Mouse (Mus musculus): ENCODE results near the gene Slc4a10. TPM values are rescaled to one million over a fixed set of nuclear protein-coding genes. Genes with fewer than 3 reads are reported as not detected.

Slc4a10 gene
- polyA plus RNA-seq, 1 experiment from 2014 or later = 0.06 TPM

DNA sequence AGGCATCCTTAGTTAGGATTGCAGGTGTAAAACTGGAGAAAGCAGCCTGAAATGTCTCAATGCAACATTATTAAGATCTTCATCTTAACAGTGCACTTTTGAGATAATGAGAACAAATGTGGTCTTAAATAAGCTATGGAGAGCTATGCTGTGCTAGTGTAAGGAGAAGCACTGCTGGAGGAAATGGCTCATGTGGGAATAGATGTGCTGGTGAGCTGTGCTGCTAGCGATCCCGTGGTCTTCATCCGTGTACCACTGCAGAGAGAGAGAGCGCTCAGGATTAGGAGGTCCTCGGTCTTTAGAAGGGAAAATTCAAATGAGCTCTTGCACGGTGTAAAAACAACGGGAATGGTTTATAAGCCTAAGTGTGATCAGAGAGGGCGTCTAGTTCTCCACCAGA, 286.2 kb downstream of the Slc4a10 start:
- H3K4me2 ChIP-seq = no peak overlapping the region
- 77% methylated on average over 8 of the region's 8 CpGs for WGBS
- H3K27ac ChIP-seq = no peak overlapping the region
- no peaks in the 10 kb centered on the region for H3K27me3 ChIP-seq
- no peak overlapping the region for H3K4me3 ChIP-seq
- H3K9ac ChIP-seq = no peak overlapping the region
- H3K4me1 ChIP-seq = peaks cover 3% of the 10 kb centered on the region; the same call in 1 of the 2 replicates
- H3K9me3 ChIP-seq = no peaks in the 10 kb centered on the region
- H3K36me3 ChIP-seq = no peaks in the 10 kb centered on the region
- no peak for ATAC-seq (ENCODE audit: insufficient number of reproducible peaks, insufficient read depth, low FRiP score, low TSS enrichment, low read depth)

DNA sequence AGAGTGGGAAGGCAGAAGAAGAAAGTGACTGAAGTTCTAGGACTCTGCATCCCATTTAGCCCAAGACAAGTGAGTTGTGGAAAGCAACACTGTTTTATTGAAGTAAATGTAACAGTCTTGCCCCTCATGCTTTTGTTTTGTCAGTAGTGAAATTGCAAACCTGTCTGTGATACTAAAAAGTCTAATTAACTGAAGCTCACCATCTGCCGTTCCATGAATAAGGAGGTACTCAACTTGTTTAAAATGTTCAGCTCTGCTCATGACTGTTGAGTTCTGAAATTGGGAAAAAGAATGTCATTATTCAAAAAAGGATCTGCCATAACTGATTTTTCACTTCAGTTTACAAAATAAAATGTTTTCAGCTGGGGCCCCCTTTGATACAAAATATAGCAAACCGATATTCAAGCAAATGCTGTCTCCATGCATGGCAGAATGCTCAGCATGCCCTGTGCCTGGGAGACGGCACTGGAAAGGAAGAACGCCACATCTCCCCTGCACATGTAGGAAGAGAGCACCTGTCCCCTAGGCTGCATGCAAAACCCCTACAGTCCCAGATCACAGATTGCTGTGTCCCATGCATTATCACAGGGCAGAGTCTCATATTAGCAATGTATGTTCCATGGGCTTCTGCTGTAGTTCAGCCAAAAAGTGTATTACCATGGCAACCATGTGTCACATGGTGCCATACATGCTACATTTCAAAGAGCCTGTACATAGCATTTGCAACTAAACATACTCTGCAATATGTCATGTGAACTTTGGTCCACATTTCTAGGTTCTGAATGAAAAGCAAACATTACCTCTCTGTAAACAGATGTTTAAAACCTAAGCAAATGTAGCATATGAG, 288.4 kb downstream of the Slc4a10 start:
- Histone ChIP-seq H3K9me3 (no peaks in the 10 kb centered on the region), H3K36me3 (no peaks in the 10 kb centered on the region), H3K9ac (no peak overlapping the region), H3K27ac (no peak overlapping the region), H3K27me3 (no peaks in the 10 kb centered on the region), H3K4me1 (peaks cover 3% of the 10 kb centered on the region; the same call in 1 of the 2 replicates), H3K4me2 (no peak overlapping the region), H3K4me3 (no peak overlapping the region)
- no peak for ATAC-seq (ENCODE audit: insufficient number of reproducible peaks, insufficient read depth, low FRiP score, low TSS enrichment, low read depth)
- WGBS = 61% methylated on average over 4 of the region's 4 CpGs

DNA sequence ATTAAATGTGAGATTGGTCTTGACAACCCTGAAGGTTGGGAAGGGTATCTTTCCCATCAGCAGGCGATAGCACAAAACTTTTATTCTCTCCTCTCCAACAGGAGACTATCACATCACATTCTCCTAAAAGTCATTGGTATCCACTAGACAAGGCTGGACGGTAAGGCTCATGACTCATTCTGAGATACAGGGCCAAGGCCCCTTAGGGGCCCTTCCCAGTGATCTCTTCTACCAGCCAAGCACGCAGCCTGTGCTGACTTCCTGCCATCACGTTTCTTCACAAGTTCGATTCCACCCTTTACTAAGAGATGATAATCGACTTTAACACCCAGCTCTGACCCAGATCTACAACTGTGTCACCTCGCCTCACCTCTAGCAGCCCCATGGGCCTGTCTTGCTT, 290.8 kb downstream of the Slc4a10 start:
- peaks cover 3% of the 10 kb centered on the region; the same call in 1 of the 2 replicates for H3K4me1 ChIP-seq
- H3K36me3 ChIP-seq = no peaks in the 10 kb centered on the region
- H3K4me3 ChIP-seq = no peak overlapping the region
- no peak for ATAC-seq (ENCODE audit: insufficient number of reproducible peaks, insufficient read depth, low FRiP score, low TSS enrichment, low read depth)
- H3K27me3 ChIP-seq = 0 out of 2 replicates have a peak, but pooled peaks cover 6% of the 10 kb centered on the region
- no peak overlapping the region for H3K9ac ChIP-seq
- 85% methylated on average over 7 of the region's 7 CpGs for WGBS
- H3K4me2 ChIP-seq = no peak overlapping the region
- no peak overlapping the region for H3K27ac ChIP-seq
- no peaks in the 10 kb centered on the region for H3K9me3 ChIP-seq

DNA sequence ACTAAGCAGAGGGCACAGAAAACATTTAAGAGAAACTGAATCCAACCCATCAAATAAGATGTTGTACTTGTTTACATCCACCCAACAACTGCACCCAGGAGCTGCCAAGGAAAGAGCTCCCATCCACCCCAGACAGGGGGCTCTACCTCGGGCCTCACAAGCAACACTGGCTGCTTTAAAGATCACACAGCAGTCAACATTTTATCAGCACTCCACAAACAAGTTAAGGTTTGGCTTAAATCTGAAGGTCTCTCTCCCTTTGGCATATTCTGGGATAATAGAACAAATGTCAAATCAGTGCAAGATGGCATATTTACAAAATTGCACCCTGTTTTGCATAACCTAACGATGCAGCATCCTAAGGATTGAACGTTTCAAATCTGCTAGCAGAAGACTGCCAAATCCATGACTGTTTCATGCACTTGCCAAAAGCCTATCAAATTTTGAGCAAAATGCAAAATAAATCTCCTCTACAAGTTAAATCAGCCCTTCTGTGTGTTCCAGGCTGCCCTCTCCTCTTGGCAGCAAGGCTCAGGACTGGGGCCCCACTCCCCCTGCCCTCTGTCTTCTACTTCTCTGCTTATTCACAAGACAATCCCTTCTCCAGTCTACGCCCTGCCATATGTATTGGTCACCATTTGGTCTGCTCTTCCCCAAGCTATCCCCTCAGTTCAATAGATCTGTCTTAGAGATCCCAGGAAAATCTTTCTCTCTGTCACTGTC, 293.1 kb downstream of the Slc4a10 start:
- Histone ChIP-seq H3K4me1 (peaks cover 3% of the 10 kb centered on the region; the same call in 1 of the 2 replicates), H3K27ac (no peak overlapping the region), H3K9me3 (no peaks in the 10 kb centered on the region), H3K27me3 (0 out of 2 replicates have a peak, but pooled peaks cover 8% of the 10 kb centered on the region), H3K4me2 (no peak overlapping the region), H3K4me3 (no peak overlapping the region), H3K36me3 (no peaks in the 10 kb centered on the region), H3K9ac (no peak overlapping the region)
- 79% methylated on average over 4 of the region's 4 CpGs for WGBS
- ATAC-seq (ENCODE audit: insufficient number of reproducible peaks, insufficient read depth, low FRiP score, low TSS enrichment, low read depth) = no peak

DNA sequence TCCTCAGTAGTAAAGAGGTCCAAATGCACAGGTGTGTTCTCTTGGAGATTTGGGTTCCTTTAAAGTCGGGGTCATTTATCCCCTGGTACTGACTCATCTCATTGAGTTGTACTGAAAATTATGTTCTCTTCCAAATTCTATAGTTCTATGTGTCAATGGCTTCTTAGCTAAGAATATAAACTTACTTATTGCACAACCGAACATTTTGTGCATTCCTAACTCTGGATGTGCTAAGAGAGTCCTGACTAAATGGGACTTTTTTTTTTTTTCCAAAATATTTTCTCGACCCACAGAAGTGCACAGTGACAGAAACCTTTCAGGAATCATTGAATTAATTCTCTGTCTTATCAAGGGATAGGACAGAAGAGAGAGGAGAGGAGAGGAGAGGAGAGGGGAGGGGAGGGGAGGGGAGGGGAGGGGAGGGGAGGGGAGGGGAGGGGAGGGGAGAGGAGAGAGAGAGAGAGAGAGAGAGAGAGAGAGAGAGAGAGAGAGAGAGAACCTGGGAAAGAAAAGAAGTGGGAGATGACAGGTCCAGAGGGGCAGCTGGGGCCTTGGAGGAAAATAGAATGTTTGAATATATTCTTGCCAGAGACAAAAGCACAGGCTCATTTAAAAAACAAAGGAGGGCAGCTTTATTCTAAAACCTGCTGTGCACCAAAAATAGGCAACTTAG, 294.9 kb downstream of the Slc4a10 start:
- WGBS = 67% methylated on average over 3 of the region's 3 CpGs
- Histone ChIP-seq H3K4me1 (no peaks in the 10 kb centered on the region), H3K36me3 (no peaks in the 10 kb centered on the region), H3K27ac (no peak overlapping the region), H3K4me2 (no peak overlapping the region), H3K9me3 (no peaks in the 10 kb centered on the region), H3K27me3 (0 out of 2 replicates have a peak, but pooled peaks cover 8% of the 10 kb centered on the region), H3K9ac (no peak overlapping the region), H3K4me3 (no peak overlapping the region)
- no peak for ATAC-seq (ENCODE audit: insufficient number of reproducible peaks, insufficient read depth, low FRiP score, low TSS enrichment, low read depth)

DNA sequence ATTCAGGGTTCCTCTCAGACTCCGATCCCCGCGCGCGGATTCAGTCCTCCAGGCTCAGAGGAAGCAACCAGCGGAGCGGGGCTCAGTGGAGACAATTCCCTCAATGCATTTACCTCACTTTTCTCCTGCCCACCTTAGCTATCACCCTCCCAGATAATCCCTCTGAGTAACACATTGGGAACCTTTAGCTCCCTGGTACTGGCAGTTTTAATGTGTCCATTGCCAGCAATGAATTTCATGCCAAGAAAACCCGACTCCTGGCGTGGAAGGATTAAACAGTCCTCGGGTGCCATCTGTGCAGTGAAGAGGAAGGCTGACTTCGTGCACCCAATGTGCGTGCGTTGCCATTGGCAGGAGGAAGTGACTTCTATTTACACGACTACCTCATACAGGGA, 295.5 kb downstream of the Slc4a10 start:
- H3K36me3 ChIP-seq = no peaks in the 10 kb centered on the region
- no peak for ATAC-seq (ENCODE audit: insufficient number of reproducible peaks, insufficient read depth, low FRiP score, low TSS enrichment, low read depth)
- H3K4me3 ChIP-seq = no peak overlapping the region
- 0 out of 2 replicates have a peak overlapping the region, but pooled peaks have one; percentile 1 for H3K4me2 ChIP-seq
- no peaks in the 10 kb centered on the region for H3K9me3 ChIP-seq
- H3K4me1 ChIP-seq = no peaks in the 10 kb centered on the region
- H3K27me3 ChIP-seq = 0 out of 2 replicates have a peak, but pooled peaks cover 8% of the 10 kb centered on the region
- H3K27ac ChIP-seq = no peak overlapping the region
- no peak overlapping the region for H3K9ac ChIP-seq
- 39% methylated on average over 14 of the region's 14 CpGs for WGBS

DNA sequence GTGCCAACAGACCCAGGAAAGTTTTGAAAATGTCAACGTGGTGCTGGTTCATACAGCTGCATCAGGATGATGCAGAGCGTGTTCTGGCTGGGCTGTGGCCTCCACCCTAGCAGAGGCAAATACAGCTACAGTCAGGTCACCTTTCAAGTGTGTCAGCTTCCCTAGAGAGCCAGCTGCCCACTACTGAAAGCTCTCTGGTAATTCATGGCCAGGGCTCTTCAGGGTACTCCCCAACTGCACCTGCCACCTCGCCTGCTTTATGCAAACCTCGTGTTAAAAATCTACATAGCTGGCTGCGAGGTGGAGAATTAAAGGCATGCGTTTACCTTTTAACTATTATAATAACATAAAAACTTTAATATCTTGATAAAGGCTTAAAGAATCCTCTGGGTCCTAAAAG, 298.1 kb downstream of the Slc4a10 start:
- H3K4me1 ChIP-seq = no peaks in the 10 kb centered on the region
- no peak overlapping the region for H3K4me3 ChIP-seq
- H3K27me3 ChIP-seq = 0 out of 2 replicates have a peak, but pooled peaks cover 8% of the 10 kb centered on the region
- H3K9me3 ChIP-seq = no peaks in the 10 kb centered on the region
- H3K4me2 ChIP-seq = no peak overlapping the region
- no peak overlapping the region for H3K27ac ChIP-seq
- no peak for ATAC-seq (ENCODE audit: insufficient number of reproducible peaks, insufficient read depth, low FRiP score, low TSS enrichment, low read depth)
- no peak overlapping the region for H3K9ac ChIP-seq
- 69% methylated on average over 6 of the region's 6 CpGs for WGBS
- no peaks in the 10 kb centered on the region for H3K36me3 ChIP-seq

DNA sequence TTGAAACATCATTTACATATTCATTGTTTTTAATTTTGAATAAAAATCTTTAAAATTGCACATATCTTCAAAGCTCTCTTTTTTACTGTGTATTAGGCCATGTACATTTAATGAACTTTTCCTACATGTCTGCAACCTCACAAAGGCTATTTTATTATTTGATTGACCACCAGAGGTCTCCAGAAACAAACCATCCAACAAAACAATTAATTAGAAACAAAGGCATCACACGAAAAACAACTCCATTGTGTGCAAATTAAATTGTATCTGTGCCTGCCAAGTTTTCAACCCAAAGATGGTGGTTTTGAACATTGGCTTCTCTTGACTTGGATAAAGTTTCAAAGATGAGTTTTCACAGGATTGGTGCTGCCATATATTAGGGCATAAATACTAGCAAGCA, 300.5 kb downstream of the Slc4a10 start:
- H3K4me1 ChIP-seq = no peaks in the 10 kb centered on the region
- H3K4me2 ChIP-seq = no peak overlapping the region
- H3K27me3 ChIP-seq = 0 out of 2 replicates have a peak, but pooled peaks cover 6% of the 10 kb centered on the region
- H3K9ac ChIP-seq = no peak overlapping the region
- H3K9me3 ChIP-seq = no peaks in the 10 kb centered on the region
- H3K4me3 ChIP-seq = no peak overlapping the region
- 17% methylated on average over 1 of the region's 1 CpGs for WGBS
- H3K27ac ChIP-seq = no peak overlapping the region
- H3K36me3 ChIP-seq = no peaks in the 10 kb centered on the region
- ATAC-seq (ENCODE audit: insufficient number of reproducible peaks, insufficient read depth, low FRiP score, low TSS enrichment, low read depth) = no peak

DNA sequence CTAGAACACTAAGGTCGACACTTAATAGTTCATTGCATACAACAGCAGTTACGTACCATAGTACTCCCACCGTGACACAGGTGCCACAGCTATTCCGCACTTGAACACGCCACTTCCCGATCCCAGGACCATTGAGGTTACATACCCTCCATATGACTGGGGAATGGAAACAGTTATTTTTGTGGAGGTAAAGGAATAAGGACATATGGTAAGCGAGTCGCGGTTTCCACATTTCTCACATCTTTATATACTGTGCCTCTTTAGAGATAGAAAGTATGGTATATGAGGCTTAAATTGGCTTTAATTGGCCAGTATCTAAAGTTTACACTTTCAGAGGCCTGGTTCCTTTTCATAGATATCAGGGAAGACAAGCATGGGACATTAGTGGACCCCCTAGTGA, 301.5 kb downstream of the Slc4a10 start:
- 92% methylated on average over 9 of the region's 9 CpGs for WGBS
- Histone ChIP-seq H3K4me2 (no peak overlapping the region), H3K9ac (no peak overlapping the region), H3K4me3 (no peak overlapping the region), H3K4me1 (no peaks in the 10 kb centered on the region), H3K36me3 (no peaks in the 10 kb centered on the region), H3K27me3 (no peaks in the 10 kb centered on the region), H3K27ac (no peak overlapping the region), H3K9me3 (no peaks in the 10 kb centered on the region)
- ATAC-seq (ENCODE audit: insufficient number of reproducible peaks, insufficient read depth, low FRiP score, low TSS enrichment, low read depth) = no peak

DNA sequence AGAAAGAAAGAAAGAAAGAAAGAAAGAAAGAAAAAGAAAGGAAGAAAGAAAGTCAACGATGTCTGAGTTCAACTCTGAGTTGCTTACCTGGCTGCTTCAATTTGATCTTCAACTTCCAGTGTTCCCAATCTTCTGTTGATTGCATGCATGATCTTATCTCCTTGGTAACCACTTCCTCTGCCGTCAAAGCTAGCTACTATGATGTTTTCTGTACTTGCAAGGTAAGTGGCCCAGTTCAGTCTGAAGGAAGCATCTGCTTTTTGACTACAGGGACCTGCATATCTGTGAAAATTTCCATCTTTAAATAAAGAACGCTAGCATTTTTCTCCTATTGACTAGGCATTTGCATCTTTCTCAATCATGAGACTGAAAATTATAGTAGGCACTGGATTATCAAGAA, 305.8 kb downstream of the Slc4a10 start:
- Histone ChIP-seq H3K9ac (no peak overlapping the region), H3K4me1 (no peaks in the 10 kb centered on the region)

DNA sequence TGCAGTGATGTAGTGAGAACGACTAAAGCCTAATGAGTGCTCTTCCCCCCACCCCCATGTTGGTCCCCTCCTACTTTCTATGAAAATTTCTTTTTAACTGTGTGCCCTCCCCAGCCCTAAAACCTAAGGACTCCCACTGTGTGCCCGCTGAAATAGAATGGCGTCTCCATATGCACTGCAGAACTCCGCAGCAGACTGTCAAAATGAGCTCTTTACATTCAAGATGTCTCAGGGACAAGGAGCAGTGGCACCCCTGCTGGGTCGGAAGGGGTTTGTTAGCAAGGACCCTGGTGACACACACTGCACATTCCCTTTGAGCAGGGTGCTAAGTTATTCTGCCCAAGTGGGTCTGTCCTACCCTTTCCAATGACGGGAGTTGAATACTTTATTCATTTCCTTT, 309.5 kb downstream of the Slc4a10 start:
- Histone ChIP-seq H3K27me3 (no peaks in the 10 kb centered on the region), H3K4me2 (no peak overlapping the region), H3K27ac (no peak overlapping the region), H3K4me3 (no peak overlapping the region), H3K4me1 (no peaks in the 10 kb centered on the region), H3K9me3 (no peaks in the 10 kb centered on the region), H3K36me3 (no peaks in the 10 kb centered on the region), H3K9ac (no peak overlapping the region)
- 59% methylated on average over 6 of the region's 6 CpGs for WGBS
- no peak for ATAC-seq (ENCODE audit: insufficient number of reproducible peaks, insufficient read depth, low FRiP score, low TSS enrichment, low read depth)

More for the DNA sequence above, 305.8 kb downstream of the Slc4a10 start:
- Histone ChIP-seq H3K9me3 (no peaks in the 10 kb centered on the region), H3K27ac (no peak overlapping the region), H3K4me3 (no peak overlapping the region), H3K36me3 (no peaks in the 10 kb centered on the region), H3K4me2 (no peak overlapping the region), H3K27me3 (no peaks in the 10 kb centered on the region)
- ATAC-seq (ENCODE audit: insufficient number of reproducible peaks, insufficient read depth, low FRiP score, low TSS enrichment, low read depth) = no peak
- WGBS = 79% methylated on average over 3 of the region's 3 CpGs

Data from embryonic facial prominence, embryonic 13.5 days (tissue).